Mouse (Mus musculus) naive thymus-derived CD4-positive, alpha-beta T cell, adult 2 months (primary cell): ENCODE measurements around the gene S1pr1.

ENCODE experiments used
- DNase-seq: peaks from one replicate; pipeline ENCODE4 v3.0.0-alpha.2; 2011; ENCODE audit warnings: low read depth

Gene S1pr1

GRCm38 (mm10) chr3:115711924-115712807, 2.7 kb downstream of the S1pr1 start:
- DNase-seq = peak; percentile 78

DNA sequence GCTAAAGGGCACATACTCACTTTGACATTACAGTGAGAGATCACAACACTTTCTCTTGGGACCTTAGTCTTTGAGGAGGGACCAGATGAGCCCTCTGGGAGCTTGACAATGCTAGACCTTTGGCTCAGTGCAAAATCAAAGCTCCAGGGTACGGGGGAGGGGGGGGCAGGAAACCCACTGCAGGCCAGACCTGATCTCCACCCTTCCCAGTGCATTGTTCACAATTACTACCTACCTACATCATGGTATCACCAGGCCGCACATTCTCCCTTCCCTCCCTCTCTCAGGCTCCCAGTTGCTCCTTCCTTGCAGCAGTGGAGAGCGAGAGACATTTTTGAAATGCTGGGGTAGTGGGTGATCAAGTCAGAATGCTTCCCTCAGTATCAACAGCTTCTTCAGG, 3.5 kb downstream of the S1pr1 start:
- DNase-seq = peak; percentile 69

- DNase-seq = no peak
Observed at GRCm38 (mm10) chr3:115710051-115710450, 4.8 kb downstream of the S1pr1 start.

DNA sequence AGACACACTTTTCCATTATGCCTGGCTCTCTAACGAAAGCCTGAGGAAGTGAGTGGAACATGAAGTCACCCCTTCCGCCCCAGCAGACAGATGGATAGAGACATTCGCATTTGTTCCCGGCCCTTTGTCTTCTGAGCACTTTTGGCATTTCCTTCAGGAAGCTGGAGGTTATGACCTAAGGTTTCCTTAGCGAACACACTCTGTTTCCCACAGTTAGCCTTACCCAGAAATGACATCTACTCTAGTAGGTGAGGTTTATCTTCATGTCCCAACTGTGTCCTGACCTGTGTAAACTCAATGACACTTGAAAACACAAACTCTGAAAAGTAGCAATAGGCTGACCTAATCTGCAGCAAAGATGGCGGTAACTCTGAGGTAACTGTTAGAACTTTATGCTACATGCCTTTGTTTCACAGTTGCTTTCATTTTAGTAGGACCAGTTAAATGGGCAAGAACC, 5.7 kb downstream of the S1pr1 start:
- peak; percentile 39 for DNase-seq

GRCm38 (mm10) chr3:115706736-115707135, 8.1 kb downstream of the S1pr1 start:
- DNase-seq = peak; percentile 44

DNA sequence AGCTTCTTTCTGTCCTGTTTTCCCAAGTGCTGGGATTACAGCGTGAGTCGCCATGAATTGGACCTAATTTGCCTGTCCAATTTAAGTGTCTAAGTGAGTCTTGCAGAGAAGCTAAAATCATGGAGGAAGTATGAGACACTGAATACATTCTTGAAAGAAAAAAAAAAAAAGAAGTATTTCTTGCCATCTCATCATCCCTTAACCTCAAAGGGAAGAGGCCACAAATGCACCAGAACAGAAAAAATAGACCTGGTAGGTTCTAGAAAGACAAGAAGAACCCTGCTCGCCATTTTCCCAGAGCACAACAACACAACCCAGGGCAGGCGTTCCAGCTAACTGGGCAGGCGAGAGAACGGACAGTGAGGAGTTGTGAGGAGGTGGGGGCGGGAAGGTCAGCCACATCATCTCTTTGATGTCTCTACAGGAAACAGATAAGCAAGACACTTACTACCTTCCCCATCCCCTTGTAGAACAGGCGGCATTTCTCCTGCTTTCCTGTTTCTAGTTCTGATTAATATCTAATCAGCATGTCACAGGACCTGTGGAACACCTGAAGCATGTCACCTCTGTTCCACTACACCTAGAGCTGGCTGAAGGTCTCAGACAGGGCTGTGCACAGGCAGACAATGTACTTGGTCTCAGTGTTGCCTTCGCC, 10.5 kb downstream of the S1pr1 start:
- DNase-seq = peak; percentile 65

GRCm38 (mm10) chr3:115703720-115704119, 11.2 kb downstream of the S1pr1 start:
- DNase-seq = no peak

GRCm38 (mm10) chr3:115702089-115702488, 12.8 kb downstream of the S1pr1 start:
- no peak for DNase-seq

DNA sequence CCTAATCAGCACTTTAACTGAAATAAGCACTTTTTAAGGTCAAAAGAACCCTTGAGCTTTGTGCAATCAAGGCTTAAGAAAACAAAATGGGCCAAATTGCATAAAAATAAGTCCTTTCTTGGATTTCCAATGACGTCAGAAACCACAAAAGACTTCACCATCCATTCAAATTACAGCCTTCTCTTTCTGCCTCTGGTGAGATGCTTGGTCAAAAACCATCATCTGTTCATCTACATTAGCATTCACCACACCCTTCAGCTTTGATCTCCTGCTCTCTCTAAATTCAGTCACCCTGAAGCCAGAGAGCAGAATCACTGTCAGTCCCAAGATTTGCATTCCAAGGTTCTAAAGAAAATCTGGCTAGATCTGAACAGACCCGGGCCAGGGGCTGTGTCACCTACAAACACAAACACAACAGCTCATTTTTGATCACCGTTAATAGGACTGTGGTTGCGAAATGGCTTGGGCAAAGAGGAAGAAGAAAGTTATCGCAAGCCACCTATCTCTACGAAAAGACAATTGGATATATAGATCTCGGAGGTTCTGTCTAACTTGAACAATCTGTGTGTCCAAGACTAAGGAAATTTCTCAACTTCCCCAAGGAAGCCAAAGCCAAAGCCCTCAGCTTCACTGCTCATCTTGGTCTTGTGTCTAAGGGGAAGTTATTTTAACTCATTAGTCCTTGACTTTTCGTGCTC, 19.5 kb downstream of the S1pr1 start:
- DNase-seq = no peak

DNA sequence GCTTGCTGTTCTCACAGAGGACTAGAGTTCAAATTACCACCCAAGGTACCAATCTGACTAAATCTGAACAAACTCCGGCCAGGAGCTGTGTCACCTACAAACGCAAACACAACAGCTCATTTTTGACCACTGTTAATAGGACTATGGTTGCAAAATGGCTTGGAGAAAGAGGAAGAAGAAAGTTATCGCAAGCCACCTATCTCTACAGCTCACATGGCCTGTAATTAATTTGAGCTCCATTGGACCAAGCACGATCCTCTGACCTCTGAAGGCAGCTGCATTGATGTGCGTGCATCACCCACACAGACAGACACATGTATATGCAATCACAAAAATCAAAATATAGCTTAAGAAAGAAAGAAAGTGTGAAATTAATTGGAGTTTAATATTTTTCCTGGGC, 20.7 kb downstream of the S1pr1 start:
- no peak for DNase-seq

DNA sequence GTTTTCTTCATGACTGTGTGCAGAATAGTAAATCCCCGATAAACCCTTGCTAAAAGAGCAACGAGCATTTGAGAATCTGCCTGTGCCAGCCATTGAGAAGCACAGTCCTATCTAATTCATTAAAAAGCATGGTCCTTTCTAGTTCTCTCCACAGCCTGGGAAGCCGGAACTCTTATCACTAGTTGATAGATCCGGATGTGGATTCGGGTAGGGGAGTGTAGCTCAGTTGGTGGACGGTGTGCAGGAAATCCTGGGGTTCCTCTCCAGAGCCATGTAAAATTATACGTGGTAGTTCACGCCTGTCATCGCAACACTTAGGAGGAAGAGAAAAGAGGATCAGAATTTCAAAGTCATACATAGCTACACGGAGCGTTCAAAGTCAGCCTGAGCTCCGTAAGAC, 21.5 kb downstream of the S1pr1 start:
- peak; percentile 60 for DNase-seq

DNA sequence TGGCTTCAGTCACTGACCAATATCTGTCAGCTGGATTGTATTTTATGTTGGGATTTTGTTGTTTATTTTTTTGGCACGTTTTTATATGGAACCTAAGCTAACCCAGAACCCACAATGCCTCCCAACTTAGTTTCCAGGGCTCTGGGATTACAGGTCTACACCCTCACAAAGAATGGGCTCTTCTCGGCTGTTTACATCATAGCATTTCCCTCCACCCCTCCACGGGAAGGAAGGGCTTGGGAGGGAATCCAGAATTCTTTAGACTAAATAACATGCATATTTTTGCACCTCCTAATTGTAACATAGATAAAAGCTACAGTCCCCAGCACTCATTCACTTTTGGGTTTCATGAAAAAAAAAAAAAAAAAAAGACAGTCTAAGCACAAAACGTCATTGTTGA, 22.0 kb downstream of the S1pr1 start:
- DNase-seq = no peak

DNA sequence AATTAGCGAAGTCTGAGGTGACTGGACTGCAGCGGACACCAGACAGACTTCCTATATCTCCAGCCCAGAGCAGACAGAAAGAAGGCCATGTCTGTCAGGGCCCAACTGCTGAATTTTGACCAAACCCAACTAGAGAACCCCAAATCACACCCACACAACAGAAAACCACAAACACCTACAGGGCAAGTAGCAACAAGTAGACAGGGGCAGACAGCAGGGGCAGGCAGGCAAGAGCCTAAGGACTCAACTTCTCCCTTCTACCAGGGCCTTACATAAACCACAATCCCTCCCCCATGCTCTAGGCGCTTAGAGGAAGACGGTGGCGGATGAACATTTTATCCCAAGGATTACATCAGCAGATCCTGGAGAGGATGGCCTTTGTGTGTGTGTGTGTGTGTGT, 22.5 kb downstream of the S1pr1 start:
- peak; percentile 52 for DNase-seq

DNA sequence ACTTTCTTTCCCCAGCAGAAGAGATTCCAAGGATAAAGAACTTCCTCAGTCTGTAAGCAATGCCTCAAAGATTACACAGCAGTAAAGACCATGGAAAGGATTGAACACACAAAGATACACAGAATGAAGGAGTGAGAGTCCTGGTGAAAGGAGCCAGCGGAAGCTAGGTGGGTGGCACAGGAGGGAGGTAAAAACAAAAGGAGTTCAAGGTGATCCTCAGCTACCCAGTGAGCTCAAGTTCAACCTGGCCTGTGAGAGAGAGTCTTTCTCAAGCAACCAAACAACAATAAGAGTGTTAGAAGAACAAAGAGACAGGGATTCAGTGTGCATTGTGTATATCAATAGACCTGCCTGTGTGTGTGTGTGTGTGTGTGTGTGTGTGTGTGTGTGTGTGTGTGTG, 25.0 kb downstream of the S1pr1 start:
- DNase-seq = no peak

DNA sequence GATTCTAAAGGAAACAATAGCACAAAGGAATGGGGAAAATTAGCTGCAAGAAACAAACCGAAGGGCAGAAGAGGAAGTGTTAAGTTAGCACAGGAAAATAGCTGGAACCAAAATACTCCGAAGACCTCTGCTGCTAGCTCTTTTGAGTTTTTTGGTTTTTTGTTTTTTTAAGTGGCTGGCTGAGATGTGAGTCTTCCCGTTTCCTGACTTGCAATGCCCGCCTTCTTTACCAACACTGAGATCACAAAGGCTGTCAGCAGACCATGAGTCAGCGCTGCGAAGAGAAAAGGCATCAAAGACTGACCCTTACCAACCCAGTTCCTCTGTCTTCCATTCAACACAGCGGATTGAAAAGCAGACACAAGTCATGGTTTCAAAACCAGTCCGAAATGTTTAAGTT, 25.5 kb downstream of the S1pr1 start:
- peak; percentile 67 for DNase-seq

DNA sequence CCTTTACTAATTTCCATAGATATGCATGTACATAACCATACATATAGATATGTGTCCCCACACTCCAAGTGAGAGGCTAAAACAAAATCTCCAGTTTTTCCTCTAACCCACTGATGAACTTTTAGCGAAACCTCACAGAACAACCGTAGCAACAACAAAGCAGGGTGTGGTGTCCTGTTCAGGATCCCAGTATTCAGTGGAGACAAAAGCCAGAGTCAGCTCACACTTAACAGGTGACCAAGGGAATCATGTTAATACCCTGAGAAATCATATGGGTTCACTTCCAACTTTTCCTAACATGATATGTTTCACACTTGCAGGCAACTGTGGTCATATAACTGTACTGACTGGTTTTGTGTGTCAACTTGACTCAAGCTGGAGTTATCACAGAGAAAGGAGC, 27.1 kb downstream of the S1pr1 start:
- DNase-seq = no peak

GRCm38 (mm10) chr3:115682328-115683088, 32.4 kb downstream of the S1pr1 start:
- peak; percentile 94 for DNase-seq

GRCm38 (mm10) chr3:115681184-115681583, 33.7 kb downstream of the S1pr1 start:
- DNase-seq = no peak

DNA sequence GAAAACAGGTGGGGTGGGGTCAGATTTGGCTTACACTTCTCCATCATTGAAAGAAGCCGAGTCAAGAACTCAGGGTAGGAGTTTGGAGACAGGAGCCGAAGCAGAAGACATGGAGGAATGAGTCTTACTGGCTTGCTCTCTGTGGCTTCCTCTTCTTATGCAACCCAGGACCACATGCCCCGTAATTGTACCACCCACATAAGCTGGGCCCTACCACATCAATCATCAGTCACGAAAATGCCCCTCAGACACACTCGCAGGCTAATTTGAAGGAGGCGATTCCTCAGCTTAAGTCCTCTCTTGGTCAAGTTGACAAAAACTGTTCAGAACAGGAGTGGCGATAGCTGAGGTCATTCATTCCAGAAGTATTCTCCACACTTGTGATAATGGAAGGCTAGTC, 35.9 kb downstream of the S1pr1 start:
- no peak for DNase-seq

DNA sequence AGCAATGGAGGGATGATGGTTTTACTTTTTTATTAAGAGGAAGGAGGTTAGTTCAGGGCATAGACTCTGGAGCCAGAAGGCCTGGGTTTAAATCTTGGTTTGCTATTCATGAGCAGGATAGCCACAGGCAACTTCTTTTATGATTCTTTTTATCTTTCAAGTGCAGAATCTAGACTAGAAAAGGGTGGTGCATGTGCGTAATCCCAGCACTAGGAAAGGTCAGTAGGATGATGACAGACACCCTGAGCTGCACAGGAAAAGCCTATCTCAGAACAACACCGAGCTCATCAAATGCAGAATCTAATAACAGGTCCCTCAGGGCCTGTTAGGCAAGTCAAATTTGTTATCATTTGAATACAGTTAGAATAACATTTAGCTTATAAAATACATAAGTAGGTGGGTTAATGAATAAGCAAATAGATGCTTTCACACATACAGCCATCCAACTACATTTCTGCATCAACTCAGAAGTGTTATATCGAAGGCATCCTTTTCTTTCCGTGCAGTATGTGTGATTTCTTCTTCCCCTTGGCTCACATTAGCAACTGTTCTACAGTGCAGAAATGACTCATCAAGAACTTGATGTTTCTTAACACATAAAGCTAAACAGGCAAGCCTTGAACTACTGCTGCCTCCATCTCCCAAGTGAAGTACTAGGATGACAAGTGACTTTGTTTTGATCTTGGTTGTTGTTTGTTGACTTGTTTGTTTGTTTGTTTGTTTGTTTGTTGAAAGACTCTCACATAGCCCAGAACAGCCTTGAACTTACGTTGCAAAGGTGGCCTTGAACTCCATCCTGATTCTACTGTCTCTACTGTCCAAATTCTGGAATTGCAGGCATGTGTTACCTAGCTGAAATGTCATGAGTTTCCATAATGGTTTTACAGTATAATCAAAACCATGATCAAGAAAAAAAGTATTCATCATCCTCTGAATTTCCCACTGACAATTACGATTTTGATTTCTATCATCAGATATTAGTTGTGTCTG, 39.0 kb downstream of the S1pr1 start:
- DNase-seq = peak; percentile 41

GRCm38 (mm10) chr3:115674665-115675064, 40.2 kb downstream of the S1pr1 start:
- no peak for DNase-seq
